Mouse (Mus musculus) testis, adult 2 months (tissue): ENCODE results near the gene Gm10134. TPM values are rescaled to one million over a fixed set of nuclear protein-coding genes. Genes with fewer than 3 reads are reported as not detected.

ENCODE experiments used
- H3K27ac ChIP-seq: fragments of 200-500 bp; 2 replicates; pipeline ENCODE4 v1.5.1; 2012; ENCODE audit warnings: low read depth, low read length; ENCODE audit not compliant: control insufficient read depth, insufficient read depth
- H3K27me3 ChIP-seq: fragments of 200-500 bp; 2 replicates; pipeline ENCODE4 v1.6.1; 2012; ENCODE audit warnings: mild to moderate bottlenecking, low read length, moderate library complexity; ENCODE audit not compliant: control insufficient read depth, insufficient read depth
- H3K36me3 ChIP-seq: fragments of 200-500 bp; 2 replicates; pipeline ENCODE4 v1.6.1; 2012; ENCODE audit warnings: mild to moderate bottlenecking, low read length; ENCODE audit not compliant: control insufficient read depth, insufficient read depth
- H3K4me1 ChIP-seq: fragments of 200-500 bp; 2 replicates; pipeline ENCODE4 v1.6.1; 2012; ENCODE audit warnings: low read length; ENCODE audit not compliant: control insufficient read depth, insufficient read depth
- H3K4me3 ChIP-seq: fragments of 200-500 bp; 2 replicates; pipeline ENCODE4 v1.5.1; 2012; ENCODE audit warnings: low read depth, mild to moderate bottlenecking, low read length, moderate library complexity, mixed read lengths; ENCODE audit not compliant: control insufficient read depth
- CTCF ChIP-seq: fragments of 200-500 bp; IDR thresholded peaks from 2 replicates; pipeline ENCODE4 v1.5.1; 2012; ENCODE audit warnings: low read depth, mild to moderate bottlenecking, inconsistent platforms, low read length, moderate library complexity; ENCODE audit not compliant: control insufficient read depth, insufficient read depth, insufficient replicate concordance
- POLR2A ChIP-seq: fragments of 200-500 bp; IDR thresholded peaks from 2 replicates; pipeline ENCODE4 v1.6.1; 2012; ENCODE audit warnings: low read depth, mild to moderate bottlenecking, inconsistent platforms, low read length, moderate library complexity; ENCODE audit not compliant: control insufficient read depth
- polyA plus RNA-seq: library from polyadenylated mRNA; depleted of rRNA; stranded (reverse); fragments of >200 nt; gene quantifications from 2 replicates; pipeline ENCODE4 v1.2.3, GENCODE M21; 2012

The Gm10134 gene
- polyA plus RNA-seq, 1 experiment = 0.47 TPM

DNA sequence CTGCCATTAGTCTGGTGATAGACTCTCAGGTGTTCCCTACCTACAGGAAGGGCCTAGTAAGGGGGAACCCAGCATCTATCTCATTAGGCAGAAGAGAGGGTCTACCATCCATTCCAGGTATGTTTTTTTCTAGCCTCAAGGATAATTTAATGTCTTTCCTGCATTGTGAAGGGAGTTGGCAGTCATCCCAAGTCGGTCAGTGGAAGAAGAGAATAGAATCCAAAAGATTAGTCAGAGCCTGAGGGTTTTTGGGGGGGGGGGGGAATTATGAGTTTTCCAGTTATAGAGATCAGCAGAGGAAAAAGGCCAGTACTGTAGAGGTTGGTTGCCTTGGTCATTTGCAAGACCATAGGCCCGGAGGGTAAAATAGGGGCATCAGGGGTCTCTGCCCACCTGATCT lies 11.4 kb upstream of the Gm10134 start:
- Histone ChIP-seq H3K4me1 (no peaks in the 10 kb centered on the region), H3K36me3 (no peaks in the 10 kb centered on the region), H3K27me3 (no peaks in the 10 kb centered on the region), H3K27ac (no peak overlapping the region), H3K4me3 (no peak overlapping the region)
- TF ChIP-seq CTCF = no peak
- no peak for TF ChIP-seq POLR2A

DNA sequence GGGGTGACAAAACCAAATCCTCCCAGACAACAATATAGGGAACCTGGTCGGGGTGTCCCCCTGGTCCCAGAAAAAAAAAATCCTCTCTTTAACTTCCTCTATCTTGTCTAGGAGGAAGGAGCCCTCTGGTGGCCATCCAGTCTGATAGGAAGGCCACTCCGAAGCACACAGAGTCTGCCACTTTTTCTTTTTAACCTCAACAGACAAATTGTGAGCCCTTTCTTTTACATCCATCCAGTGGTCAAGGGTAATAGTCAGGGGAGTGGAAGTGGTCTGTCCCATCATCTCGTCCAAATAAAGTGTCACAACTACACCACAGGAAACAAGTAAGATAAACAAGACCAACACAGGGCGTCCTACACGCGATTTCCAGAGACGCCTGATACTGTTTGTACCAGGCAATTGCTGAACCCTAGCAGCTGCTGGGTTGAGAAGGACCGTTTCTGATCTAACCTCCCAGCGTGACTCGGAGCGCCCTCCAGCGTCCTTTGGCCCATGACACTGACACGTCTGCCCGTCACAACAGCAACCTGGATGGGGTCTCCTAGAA lies 10.6 kb upstream of the Gm10134 start:
- Histone ChIP-seq H3K4me3 (no peak overlapping the region), H3K27ac (no peak overlapping the region), H3K36me3 (no peaks in the 10 kb centered on the region), H3K27me3 (no peaks in the 10 kb centered on the region), H3K4me1 (no peaks in the 10 kb centered on the region)
- TF ChIP-seq POLR2A = no peak
- TF ChIP-seq CTCF = no peak

DNA sequence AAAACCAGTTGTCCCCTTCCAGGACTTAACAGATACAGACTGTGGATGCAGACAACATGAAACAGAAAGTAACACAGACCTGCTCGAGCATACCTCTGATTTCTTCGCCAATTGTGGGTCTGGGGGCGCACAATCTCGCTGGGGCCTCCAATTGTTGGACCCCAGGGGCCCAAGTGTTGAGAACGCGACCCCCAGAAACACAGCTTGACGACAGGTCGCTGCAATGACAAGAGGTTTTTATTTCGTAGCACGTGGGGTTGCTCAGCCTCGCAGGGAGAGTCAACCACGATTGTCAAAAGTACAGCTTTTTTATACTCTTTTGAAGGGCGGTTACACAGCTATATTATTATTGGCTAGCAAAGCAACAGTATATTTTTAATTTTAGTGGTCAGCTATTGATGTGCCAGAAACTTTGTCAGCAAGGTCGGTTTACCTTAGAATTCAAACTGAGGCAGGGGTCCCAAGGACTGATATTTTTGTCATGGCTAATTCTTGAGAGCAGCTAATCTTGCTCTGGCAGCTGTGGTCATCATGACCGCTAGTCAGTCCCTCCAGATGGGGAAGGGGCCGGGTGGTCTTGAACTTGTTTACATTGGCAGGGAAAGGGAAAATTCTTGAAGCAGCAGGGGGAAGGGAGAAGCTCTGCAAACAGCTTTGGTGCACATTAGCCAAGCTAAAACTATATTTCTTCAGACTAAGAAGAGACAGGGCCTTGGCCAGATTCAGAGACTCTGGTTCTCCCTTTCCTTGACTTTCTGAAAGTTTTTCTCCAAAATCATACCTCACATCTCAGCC lies 9.9 kb upstream of the Gm10134 start:
- no peaks in the 10 kb centered on the region for H3K36me3 ChIP-seq
- no peak overlapping the region for H3K27ac ChIP-seq
- H3K4me3 ChIP-seq = no peak overlapping the region
- H3K4me1 ChIP-seq = no peaks in the 10 kb centered on the region
- TF ChIP-seq POLR2A = no peak
- no peak for TF ChIP-seq CTCF
- H3K27me3 ChIP-seq = no peaks in the 10 kb centered on the region

DNA sequence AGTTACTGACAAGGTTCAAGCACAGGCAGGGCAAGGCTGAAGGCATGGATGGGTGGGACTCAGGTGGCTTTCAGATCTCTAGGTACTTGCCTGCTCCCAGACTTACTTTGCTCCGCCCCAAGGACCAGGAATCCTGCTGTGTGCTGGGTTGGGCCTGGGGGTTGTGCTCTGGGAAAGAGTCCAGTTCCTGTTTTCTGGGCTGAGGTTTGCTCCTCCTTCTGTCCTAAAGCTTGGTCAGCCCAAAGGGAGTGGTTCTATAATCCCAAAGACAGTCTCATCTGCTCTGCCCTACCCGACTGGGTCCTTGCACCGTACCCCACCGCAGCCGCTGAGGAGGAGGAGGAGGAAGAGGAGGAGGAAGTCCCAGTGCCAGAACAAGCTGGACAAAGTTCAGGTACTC lies 9.2 kb upstream of the Gm10134 start, which contains the start of gene Gbgt1:
Gene Gbgt1, plus strand, starts transcription at position 221 of the 400 bp plus-strand sequence.
- TF ChIP-seq POLR2A = no peak
- no peak for TF ChIP-seq CTCF
- no peak within 1 kb of the TSS for H3K4me3 ChIP-seq
- no peaks in the 10 kb centered on the region for H3K27me3 ChIP-seq
- no peak within 1 kb of the TSS for H3K27ac ChIP-seq
- no peaks in the 10 kb centered on the region for H3K36me3 ChIP-seq
- H3K4me1 ChIP-seq = no peaks in the 10 kb centered on the region

DNA sequence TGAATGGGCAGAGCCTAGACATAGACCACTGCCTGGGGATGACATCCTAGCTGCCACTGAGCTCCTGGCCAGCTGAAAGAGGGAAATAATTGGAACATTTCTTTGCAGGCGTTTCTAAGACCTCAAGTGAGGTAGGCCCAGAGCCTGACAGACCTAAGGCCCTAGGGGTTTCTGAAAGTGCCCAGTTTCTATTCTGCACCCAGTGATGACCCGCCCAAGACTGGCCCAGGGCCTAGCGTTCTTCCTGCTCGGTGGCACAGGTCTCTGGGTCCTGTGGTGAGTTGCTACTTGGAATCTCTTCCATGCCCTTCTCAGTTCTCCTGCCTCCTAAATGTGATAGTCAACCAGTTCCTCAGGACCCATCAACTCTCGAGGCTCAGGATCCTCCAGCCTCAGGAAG lies 8.3 kb upstream of the Gm10134 start:
- H3K4me1 ChIP-seq = no peaks in the 10 kb centered on the region
- TF ChIP-seq CTCF (no peak), POLR2A (no peak)
- H3K36me3 ChIP-seq = no peaks in the 10 kb centered on the region
- no peak overlapping the region for H3K27ac ChIP-seq
- no peak overlapping the region for H3K4me3 ChIP-seq
- no peaks in the 10 kb centered on the region for H3K27me3 ChIP-seq

DNA sequence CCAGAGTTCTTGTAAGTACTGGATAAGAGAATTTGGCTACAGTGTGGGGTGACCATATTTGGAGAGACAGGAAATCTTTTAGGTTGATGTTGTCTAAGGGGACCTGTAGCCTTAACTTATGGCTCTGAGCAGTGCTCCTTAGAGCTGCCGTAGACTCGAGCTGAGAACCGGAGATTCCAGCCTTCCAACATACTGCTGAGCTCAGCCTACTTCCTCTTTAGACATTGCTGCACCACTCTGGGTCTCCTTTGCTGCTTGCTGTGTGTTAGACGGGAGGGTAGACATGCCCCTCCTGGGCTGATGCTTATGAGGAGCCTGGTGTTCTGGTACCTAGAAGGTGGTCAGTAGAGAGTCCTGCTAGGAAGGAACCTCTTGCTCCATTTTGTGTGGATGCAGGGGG lies 7.5 kb upstream of the Gm10134 start:
- no peaks in the 10 kb centered on the region for H3K36me3 ChIP-seq
- H3K4me1 ChIP-seq = no peaks in the 10 kb centered on the region
- no peaks in the 10 kb centered on the region for H3K27me3 ChIP-seq
- H3K4me3 ChIP-seq = no peak overlapping the region
- H3K27ac ChIP-seq = no peak overlapping the region
- no peak for TF ChIP-seq POLR2A
- TF ChIP-seq CTCF = no peak

DNA sequence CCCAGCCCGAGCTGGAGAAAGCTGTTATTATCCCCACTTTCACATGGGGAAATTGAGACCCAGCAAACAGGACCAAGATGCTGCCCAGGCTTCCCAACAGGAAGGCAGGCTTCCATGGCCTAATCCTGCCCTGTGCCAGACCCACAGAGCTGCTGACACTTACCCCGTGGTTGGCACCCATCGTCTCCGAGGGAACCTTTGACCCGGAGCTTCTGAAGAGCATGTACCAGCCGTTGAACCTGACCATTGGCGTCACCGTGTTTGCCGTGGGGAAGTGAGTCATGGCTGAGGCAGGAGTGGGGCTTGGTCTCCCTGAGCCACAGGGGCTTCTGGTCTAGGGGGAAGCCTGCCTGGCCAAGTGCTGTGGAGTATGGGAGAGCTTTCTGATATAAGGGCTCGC lies 2.9 kb upstream of the Gm10134 start:
- Histone ChIP-seq H3K27ac (no peak overlapping the region), H3K4me1 (peaks cover 2% of the 10 kb centered on the region; the same call in 1 of the 2 replicates), H3K27me3 (no peaks in the 10 kb centered on the region), H3K36me3 (no peaks in the 10 kb centered on the region), H3K4me3 (no peak overlapping the region)
- TF ChIP-seq CTCF = no peak
- TF ChIP-seq POLR2A = no peak

DNA sequence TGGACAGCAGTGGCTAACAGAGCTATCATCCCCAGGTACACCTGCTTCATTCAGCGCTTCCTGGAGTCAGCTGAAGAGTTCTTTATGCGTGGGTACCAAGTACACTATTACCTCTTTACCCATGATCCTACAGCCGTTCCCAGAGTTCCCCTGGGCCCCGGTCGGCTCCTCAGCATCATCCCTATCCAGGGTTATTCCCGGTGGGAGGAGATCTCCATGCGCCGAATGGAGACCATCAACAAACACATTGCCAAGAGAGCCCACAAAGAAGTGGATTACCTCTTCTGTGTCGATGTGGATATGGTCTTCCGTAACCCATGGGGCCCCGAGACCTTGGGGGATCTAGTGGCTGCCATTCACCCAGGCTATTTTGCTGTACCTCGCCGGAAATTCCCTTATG lies 1.2 kb upstream of the Gm10134 start:
- Histone ChIP-seq H3K4me1 (peaks cover 2% of the 10 kb centered on the region; the same call in 1 of the 2 replicates), H3K27me3 (no peaks in the 10 kb centered on the region), H3K4me3 (peak overlapping the region; percentile 6), H3K27ac (no peak overlapping the region), H3K36me3 (no peaks in the 10 kb centered on the region)
- TF ChIP-seq POLR2A (no peak), CTCF (no peak)
